Mouse (Mus musculus) megakaryocyte, embryonic 14.5 days (primary cell): ENCODE measurements around the gene Cd209b. TPM values are rescaled to one million over a fixed set of nuclear protein-coding genes. Genes with fewer than 3 reads are reported as not detected.

ENCODE experiments used
- H3K27me3 ChIP-seq: replicated peaks from 2 replicates; pipeline ENCODE3; 2012; ENCODE audit warnings: inconsistent platforms
- H3K36me3 ChIP-seq: replicated peaks from 2 replicates; pipeline ENCODE3; 2012; ENCODE audit warnings: low read length, inconsistent platforms, mixed read lengths
- H3K4me1 ChIP-seq: 2 replicates; pipeline ENCODE4 v1.6.1; 2012; ENCODE audit warnings: inconsistent platforms
- H3K4me3 ChIP-seq: replicated peaks from 2 replicates; pipeline ENCODE3; 2012; ENCODE audit warnings: moderate library complexity, mild to moderate bottlenecking, inconsistent platforms
- H3K9me3 ChIP-seq: 2 replicates; pipeline ENCODE4 v1.6.1; 2012; ENCODE audit warnings: inconsistent platforms
- FLI1 ChIP-seq: IDR thresholded peaks from 2 replicates; pipeline ENCODE4 v1.6.1; 2012; ENCODE audit warnings: low read length, inconsistent platforms, mixed read lengths
- GATA1 ChIP-seq: IDR thresholded peaks from 3 replicates; pipeline ENCODE4 v1.6.1; 2012; ENCODE audit warnings: mixed read lengths, low read length, inconsistent platforms, borderline replicate concordance
- polyA plus RNA-seq: library from polyadenylated mRNA; stranded (reverse); fragments of >175 nt; gene quantifications from 2 replicates; pipeline ENCODE4 v1.2.3, GENCODE M21; 2012; ENCODE audit warnings: low replicate concordance; ENCODE audit not compliant: insufficient read depth

Gene Cd209b
- polyA plus RNA-seq, result not detected in 2 replicates

DNA sequence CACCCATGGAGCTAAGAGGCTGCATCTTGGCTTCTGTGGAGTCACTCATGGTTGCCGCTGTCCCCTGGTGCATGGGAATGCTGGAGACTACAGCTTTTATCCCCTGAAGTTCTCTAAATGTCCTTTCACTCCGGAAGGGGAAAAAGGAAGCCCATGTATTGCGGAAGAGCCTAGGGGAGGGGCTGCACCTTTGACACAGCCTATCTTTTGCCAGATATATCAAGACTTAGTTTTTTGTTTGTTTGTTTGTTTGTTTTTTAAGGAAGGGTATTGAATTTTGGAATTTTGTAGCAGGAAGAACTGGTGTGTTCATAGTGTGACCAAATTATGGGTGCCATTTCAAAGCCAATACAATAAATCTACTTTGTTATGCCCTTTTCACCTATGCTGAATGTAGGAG is at the start of gene Cd209b:
Cd209b (minus strand) TSS at position 101 of the 400 bp plus-strand sequence.
- no peaks in the 10 kb centered on the region for H3K27me3 ChIP-seq
- H3K4me3 ChIP-seq, result no peak within 1 kb of the TSS
- TF ChIP-seq GATA1 (no peak), FLI1 (no peak)
- H3K9me3 ChIP-seq, result 0 out of 2 replicates have a peak, but pooled peaks cover 6% of the 10 kb centered on the region
- no peaks in the 10 kb centered on the region for H3K36me3 ChIP-seq
- H3K4me1 ChIP-seq, result no peaks in the 10 kb centered on the region

DNA sequence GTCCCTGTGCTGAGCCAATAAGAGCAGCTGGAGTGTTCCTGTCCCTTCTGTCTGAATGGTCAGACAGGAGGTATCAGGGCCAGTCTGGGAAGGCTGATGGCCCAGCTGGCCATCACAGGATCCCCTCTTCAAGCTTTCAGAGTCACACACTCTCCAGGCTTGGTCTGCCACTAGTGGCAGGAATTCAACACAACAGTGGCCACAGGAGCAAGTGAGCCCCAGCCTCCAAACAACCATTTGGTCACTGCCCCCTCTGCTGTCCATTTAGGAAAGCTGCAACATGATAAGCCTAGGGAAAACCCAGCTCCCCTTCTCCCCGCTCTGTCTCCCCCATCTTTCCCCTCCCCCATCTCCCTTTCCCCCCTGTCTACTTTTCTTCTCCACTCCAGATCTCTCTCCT is 29.4 kb upstream of the Cd209b start:
- Histone ChIP-seq H3K9me3 (peaks cover 2% of the 10 kb centered on the region; the same call in 1 of the 2 replicates), H3K4me3 (no peak overlapping the region), H3K36me3 (no peaks in the 10 kb centered on the region), H3K4me1 (no peaks in the 10 kb centered on the region), H3K27me3 (no peaks in the 10 kb centered on the region)
- TF ChIP-seq FLI1 (no peak), GATA1 (no peak)

DNA sequence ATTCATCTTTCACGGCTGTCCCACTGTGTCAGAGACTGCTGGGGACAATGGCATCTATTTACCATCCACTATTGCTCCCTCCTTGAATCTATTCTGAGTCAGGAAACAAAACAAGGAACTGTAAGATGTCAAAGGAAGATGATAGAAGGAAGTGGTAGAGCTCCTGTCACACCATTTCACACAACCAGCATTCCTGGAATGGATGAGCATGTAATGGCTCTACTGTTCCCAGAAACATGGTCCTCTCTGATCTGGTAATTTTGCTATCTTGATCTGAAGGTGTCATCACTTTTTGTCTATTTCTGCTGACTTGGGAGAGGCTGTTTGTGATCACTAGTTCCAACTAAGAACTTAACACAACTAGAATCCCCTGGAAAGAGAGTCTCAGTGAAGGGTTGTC is 28.0 kb upstream of the Cd209b start, which contains the start of gene Cd209c:
Cd209c (minus strand) TSS at position 101 of the 400 bp plus-strand sequence.
- H3K36me3 ChIP-seq, result no peaks in the 10 kb centered on the region
- H3K4me1 ChIP-seq, result no peaks in the 10 kb centered on the region

DNA sequence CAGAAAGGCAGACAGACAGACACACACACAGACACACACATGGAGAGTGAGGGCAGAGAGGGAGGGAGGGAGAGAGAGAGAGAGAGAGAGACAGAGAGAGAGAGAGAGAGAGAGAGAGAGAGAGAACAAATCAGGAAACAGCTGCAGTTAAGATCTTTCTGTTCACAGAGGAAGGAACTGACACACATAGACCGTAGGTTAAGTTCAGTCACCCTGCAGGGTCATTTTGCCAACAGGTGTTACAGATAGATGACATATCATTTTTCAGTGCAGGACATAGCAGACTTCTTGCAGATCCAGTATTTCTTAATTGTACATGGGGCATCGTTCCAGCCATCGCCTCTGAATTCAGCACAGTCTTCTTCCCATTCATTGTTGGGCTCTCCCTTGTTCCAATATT is 13.4 kb upstream of the Cd209b start:
- no peaks in the 10 kb centered on the region for H3K36me3 ChIP-seq

More for the DNA sequence above, 28.0 kb upstream of the Cd209b start, which contains the start of gene Cd209c:
- Histone ChIP-seq H3K9me3 (peaks cover 2% of the 10 kb centered on the region; the same call in 1 of the 2 replicates), H3K4me3 (no peak within 1 kb of the TSS), H3K27me3 (no peaks in the 10 kb centered on the region)
- TF ChIP-seq GATA1 (no peak), FLI1 (no peak)

DNA sequence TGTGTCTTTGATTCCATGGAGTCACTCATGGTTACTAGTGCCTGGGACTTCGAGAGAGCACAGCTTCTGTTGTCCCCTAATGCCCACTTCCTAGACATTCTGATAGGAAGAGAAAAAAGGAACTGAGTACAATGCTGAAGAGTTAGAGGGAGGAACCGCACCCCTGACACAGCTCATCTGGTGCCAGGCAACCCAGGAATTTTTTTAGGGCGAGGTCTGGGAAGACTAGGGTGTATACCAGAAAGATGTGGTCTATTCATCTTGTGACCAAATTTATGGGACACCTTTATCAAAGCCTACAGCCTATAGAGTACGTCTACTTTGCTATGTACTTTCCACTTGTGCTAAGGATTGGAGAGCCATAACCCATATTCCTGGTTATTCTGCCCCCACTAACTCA is 48.2 kb downstream of the Cd209b start, which contains the start of gene Cd209d:
Cd209d (minus strand) TSS at position 101 of the 400 bp plus-strand sequence.
- TF ChIP-seq GATA1 (no peak), FLI1 (no peak)
- no peak within 1 kb of the TSS for H3K4me3 ChIP-seq
- H3K9me3 ChIP-seq, result no peaks in the 10 kb centered on the region
- no peaks in the 10 kb centered on the region for H3K27me3 ChIP-seq
- H3K4me1 ChIP-seq, result no peaks in the 10 kb centered on the region
- no peaks in the 10 kb centered on the region for H3K36me3 ChIP-seq

More for the DNA sequence above, 13.4 kb upstream of the Cd209b start:
- Histone ChIP-seq H3K4me1 (no peaks in the 10 kb centered on the region), H3K9me3 (peaks cover 24% of the 10 kb centered on the region), H3K27me3 (no peaks in the 10 kb centered on the region), H3K4me3 (no peak overlapping the region)
- TF ChIP-seq FLI1 (no peak), GATA1 (no peak)

DNA sequence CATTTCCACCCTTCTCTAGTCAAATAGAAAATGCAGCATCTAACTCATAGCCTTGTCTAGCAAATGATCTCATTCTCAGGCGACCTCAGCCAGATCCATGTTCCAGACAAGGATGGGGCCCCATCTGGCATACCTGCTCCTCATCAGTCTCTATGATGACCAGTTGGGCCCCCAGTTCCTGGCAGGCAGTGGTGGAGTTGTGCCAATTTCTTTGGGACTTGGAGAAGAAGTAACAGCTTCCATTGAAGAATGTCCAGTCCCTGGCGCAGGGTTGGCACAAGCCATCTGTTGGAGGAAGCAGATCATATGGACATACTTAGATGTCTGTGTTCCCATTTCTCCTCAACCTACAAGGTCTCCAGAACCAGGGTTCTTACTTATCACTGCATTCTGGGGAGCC is 50.5 kb downstream of the Cd209b start:
- Histone ChIP-seq H3K36me3 (no peaks in the 10 kb centered on the region), H3K9me3 (no peaks in the 10 kb centered on the region), H3K4me3 (no peak overlapping the region), H3K4me1 (no peaks in the 10 kb centered on the region), H3K27me3 (no peaks in the 10 kb centered on the region)
- no peak for TF ChIP-seq GATA1
- TF ChIP-seq FLI1, result no peak

Other genes with a start within 250 kb of the Cd209b start
- 0.07 TPM in 1 of 2 replicates, not detected in the other for gene Fcer2a, start 232.7 kb downstream of the Cd209b start, polyA plus RNA-seq
- 1.2 and 11.6 TPM in 2 replicates for gene Clec4g, start 206.2 kb downstream of the Cd209b start, polyA plus RNA-seq
- gene Cd209a, start 177.9 kb downstream of the Cd209b start, polyA plus RNA-seq, result not detected in 2 replicates
- gene Cd209e, start 72.5 kb downstream of the Cd209b start, polyA plus RNA-seq, result not detected in 2 replicates
- gene Cd209d, start 48.3 kb downstream of the Cd209b start, polyA plus RNA-seq, result not detected in 2 replicates
- gene Cd209c, start 27.9 kb upstream of the Cd209b start, polyA plus RNA-seq, result not detected in 2 replicates
- gene Cd209f, start 179.0 kb upstream of the Cd209b start, polyA plus RNA-seq, result not detected in 2 replicates
- not detected in 2 replicates for gene Cd209g, start 207.3 kb upstream of the Cd209b start, polyA plus RNA-seq
- 12.6 and 12.9 TPM in 2 replicates for gene Evi5l, start 239.7 kb upstream of the Cd209b start, polyA plus RNA-seq